ENCODE assay signal across 14 mouse cellular contexts in genomic region chrX:169909898-169910297, GRCm38 (mm10).
"Had no signal": no experiment of that assay in that cellular context is flagged by ENCODE, and none has a peak within 500 bp of the region (broad histone marks: within the 10 kb centered on the region; RNA-seq: fewer than 3 reads in every experiment).

No protein-coding gene starts in this region.

- H3K9me3 ChIP-seq: liver, embryonic 13.5 days; midbrain, embryonic 13.5 days had no signal

- DNase-seq: kidney, adult 18-20 months; kidney, postnatal 10 days; layer of hippocampus, postnatal 36 days; liver, embryonic 13.5 days; lung, adult 2 months; lung, postnatal 14 days; lung, postnatal 4 days; right cerebral cortex, adult 18-20 months; right cerebral cortex, postnatal 14 days; right cerebral cortex, postnatal 4 days; thymus, postnatal 36 days had no signal

- H3K4me3 ChIP-seq: left cerebral cortex, adult 2 months; liver, embryonic 13.5 days; midbrain, embryonic 13.5 days had no signal

- H3K27me3 ChIP-seq: liver, embryonic 13.5 days had no signal

- H3K27ac ChIP-seq: left cerebral cortex, adult 2 months; liver, embryonic 13.5 days; midbrain, embryonic 13.5 days had no signal

- ATAC-seq: inflammation-experienced regulatory T-cells, adult 6 months; midbrain, embryonic 13.5 days had no signal

- H3K4me2 ChIP-seq: liver, embryonic 13.5 days; midbrain, embryonic 13.5 days had no signal

- H3K4me1 ChIP-seq: liver, embryonic 13.5 days had no signal

- H3K36me3 ChIP-seq: liver, embryonic 13.5 days; midbrain, embryonic 13.5 days had no signal

- H3K9ac ChIP-seq: liver, embryonic 13.5 days; midbrain, embryonic 13.5 days had no signal
